Mouse (Mus musculus): ENCODE measurements around the gene Dmd. TPM values are rescaled to one million over a fixed set of nuclear protein-coding genes. Genes with fewer than 3 reads are reported as not detected.
"Not testable (repeated sequence)": the region's sequence is repeated elsewhere in the genome, so short reads cannot be mapped to it uniquely, and the experiment has no call there.

The Dmd gene
- polyA plus RNA-seq (2017; shearing (Covaris generic)): 1 to 10 TPM in 1 of 3 experiments, under 1 TPM in 2; 0.52 to 1.3 (median 0.92) TPM

- no peak for ATAC-seq
These were observed at the start of gene Dmd for GRCm38 (mm10) chrX:82948630-82949029. Gene Dmd, plus strand, starts transcription at chrX:82948870.

GRCm38 (mm10) chrX:82901515-82901914 is 47.2 kb upstream of the Dmd start:
- ATAC-seq: no peak

DNA sequence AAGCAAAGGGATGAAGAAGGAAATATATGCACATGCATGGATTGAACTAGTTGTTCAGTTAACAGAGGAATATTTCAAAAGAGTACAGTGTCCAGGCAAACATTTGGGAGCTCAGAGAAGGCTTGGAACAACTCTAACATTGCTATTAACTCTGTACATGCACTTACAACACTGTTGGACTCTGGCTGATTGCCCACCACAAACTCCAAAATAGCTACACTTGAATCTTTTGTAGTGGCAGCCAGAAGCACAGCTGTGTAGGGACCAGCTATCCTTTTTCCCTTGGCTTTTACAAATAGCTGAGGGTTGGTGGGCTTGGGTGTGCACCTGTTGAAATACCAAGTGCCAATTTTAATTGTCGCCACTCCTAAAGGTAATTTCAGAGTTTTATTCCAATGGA is 39.0 kb downstream of the Dmd start:
- no peak for ATAC-seq

DNA sequence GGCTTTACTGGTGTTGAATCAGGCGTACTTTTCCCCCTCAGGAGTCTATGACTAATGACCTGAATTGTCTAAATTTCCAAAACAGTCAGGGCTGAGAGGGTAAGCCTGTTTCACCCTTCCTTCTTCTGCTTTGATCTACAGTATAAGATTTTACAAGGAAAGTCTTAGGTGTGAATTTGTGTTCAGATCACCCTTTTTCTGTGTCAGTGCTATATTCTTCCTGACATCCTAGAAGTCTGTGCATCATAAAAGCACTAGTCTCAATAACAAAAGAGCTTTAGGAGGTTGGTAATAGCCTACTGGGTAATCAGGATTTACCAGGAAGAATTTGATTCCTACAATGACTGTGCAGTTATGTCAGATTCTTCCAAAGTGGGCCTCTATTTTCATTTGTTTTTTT is 101.5 kb downstream of the Dmd start:
- no peak for ATAC-seq

DNA sequence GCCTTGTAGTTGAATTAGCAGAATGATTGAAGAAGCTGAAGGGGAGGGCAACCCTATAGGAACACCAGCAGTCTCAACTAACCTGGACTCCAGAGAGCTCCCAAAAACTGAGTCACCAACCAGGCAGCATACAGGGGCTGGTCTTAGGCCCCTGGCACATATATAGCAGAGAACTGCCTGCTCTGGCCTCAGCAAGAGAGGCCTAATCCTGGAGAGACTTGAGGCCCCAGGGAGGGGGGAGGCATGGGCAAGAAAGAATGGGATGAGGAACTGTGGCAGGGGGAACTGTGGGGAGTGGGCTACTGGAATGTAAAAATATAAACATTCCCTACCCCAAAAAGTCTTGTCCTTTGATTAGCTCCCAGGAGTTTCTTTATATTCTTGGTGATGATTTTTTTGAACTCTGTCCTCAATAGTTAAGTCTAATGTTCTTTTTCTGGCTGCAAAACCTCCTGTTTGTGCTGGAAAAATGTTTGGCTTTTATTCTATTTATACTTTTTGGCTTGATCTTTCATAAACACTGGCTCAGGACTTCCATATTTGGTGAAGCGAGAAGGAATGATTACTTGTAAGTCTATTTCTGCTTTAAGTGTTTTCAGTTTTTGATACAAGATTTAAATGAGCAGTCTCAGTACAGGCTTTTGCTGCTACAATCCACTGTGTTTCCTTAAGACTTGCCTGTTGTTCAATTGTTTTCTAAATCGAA is 167.7 kb downstream of the Dmd start:
- ATAC-seq: no peak

DNA sequence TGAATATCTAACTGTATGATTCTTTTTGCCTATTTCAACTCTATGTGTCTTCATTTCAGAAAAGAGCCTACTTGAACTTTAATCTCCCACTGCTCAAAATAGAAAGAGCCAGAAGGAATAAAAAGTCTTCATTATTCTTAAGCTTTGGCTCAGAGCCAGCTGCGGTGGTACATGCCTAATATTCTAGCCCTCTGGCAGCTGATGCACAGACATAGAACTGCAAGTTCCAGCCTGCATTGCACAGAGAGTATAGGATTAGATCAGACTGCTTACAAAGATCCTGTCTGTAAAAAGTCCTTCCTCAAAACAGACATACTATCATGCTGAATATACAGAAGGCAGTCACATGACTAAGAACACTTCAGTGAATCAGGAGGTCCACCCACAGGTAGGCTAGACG is 168.5 kb downstream of the Dmd start:
- no peak for ATAC-seq

DNA sequence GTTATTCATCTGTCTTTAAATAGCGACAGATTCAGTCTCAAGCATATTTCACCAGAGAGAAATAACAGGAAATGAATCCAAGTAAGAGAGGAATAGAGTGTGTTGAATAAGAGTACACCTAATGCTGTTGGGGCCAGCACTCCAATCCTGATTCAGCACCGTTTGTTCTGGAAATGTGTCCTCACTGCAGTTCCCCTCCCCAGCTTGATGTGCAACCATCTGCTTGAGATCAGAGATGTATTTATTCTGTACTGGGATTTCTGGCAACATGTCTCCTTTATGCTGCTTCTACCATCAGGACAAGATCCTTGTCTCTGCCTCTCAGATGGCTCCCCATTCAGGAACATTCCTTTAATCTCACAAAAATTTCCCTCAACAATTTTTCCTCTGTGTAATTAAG is 271.9 kb downstream of the Dmd start:
- no peak for ATAC-seq

DNA sequence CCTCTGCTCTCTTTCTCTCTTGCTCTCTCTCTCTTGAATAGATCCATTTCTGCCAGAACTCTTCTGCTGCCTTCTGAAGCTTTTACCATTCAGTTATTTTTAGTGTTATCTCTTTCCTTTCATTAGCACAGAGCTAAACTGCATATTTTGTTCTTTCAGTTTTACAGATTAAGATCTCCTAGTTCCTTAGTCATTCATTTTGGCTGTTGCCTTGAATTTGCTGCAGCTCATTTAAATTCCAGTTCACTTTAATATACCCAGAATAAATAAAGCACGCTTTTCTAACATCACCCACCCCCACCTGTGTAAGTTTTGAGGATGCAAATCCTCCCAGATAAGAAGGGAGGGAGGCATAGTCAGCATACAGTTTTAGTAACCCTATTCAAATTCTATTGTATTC is 272.4 kb downstream of the Dmd start:
- ATAC-seq: no peak

- no peak for ATAC-seq
These were observed 538.9 kb downstream of the Dmd start, which contains the start of gene Tsga8 for GRCm38 (mm10) chrX:83487598-83487997. Gene Tsga8, minus strand, starts transcription at chrX:83487924.

DNA sequence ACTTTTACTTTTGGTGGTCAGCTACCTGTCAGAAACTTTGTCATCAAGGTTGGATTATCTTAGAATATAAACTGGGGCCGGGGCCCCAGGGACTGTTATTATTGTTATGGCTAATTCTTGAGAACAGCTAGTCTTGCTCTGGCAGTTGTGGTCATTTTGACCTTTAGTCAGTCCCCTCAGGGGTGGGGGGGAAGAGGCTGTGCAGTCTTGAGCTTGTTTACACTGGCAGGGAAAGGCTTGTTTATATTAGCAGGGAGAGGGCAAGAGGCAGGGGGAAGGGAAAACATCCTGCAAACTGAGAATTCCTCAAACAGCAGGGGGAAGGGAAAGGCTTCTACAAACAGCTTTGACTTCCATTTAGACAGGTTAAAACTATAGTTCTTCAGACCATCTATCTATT is 726.3 kb downstream of the Dmd start:
- ATAC-seq: no peak

DNA sequence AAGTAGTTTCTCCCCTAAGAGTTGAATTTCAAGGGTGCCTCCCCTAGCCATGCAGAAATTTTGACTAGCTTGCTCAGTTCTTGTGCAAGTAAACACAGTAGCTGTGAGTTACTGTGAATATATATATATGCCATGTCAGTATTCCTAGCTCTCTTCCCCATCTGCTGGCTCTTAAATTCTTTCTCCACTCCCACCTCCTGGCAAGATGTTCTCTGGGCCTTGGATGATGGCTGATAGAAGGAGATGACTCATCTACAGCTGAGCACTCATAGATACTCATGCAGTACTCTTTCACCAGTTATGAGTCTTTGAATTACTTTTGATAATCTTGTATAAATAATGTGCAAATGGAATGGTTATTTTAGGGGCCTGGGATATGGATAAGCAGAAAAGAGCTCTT is 737.9 kb downstream of the Dmd start:
- ATAC-seq: no peak

- ATAC-seq: no peak
These were observed 791.9 kb downstream of the Dmd start for GRCm38 (mm10) chrX:83740533-83740932.

DNA sequence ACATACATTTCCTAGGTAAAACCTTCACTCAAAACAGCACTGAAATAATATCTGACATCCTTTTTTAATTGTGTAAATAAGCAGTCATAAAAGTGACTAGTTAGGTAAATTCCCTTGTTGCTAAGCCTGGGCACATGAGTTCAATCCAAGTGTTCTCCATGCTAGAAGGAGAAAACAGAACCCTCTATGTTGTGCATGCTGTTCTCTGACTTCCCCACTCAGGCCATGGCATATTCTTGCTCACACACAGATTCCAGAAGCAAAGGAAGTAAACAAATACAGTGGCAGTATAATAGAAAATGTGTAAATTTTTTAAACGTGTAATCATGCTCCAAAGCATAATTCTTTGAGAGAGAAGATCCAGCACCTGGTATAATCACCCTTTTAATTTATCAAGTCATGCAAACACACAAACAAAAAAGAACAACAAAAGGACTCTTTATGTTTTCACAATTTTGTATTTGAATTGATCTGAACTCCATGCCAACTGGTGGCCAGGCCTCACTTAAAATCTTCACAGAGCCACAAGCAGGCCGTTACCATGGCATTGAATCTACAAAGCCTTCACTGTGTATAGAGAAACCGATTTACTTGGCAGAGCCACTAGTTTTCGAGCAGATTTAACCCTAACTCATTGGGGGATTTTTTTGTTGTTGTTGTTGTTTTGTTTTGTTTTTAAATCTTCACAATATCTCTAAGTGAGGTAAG is 797.8 kb downstream of the Dmd start:
- no peak for ATAC-seq

- no peak for ATAC-seq
These were observed 838.7 kb downstream of the Dmd start for GRCm38 (mm10) chrX:83787406-83787805.

GRCm38 (mm10) chrX:83867469-83867868 is 918.8 kb downstream of the Dmd start:
- not testable (repeated sequence) for ATAC-seq

DNA sequence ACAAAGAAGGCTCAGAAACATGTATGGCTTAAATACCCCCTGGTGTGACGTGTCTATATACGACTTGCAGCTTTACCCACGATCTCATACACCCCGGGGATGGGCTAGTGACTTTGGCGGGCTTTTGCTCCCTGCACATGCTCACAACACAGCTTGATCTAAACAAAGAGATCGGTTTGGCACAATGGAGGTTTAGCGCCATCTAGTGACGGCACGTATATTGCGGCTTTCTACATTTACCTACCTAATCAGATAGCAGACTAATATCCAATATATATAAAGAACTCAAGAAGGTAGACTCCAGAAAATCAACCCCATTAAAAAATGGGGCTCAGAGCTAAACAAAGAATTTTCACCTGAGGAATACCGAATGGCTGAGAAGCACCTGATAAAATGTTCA is 926.7 kb downstream of the Dmd start:
- ATAC-seq: not testable (repeated sequence)

DNA sequence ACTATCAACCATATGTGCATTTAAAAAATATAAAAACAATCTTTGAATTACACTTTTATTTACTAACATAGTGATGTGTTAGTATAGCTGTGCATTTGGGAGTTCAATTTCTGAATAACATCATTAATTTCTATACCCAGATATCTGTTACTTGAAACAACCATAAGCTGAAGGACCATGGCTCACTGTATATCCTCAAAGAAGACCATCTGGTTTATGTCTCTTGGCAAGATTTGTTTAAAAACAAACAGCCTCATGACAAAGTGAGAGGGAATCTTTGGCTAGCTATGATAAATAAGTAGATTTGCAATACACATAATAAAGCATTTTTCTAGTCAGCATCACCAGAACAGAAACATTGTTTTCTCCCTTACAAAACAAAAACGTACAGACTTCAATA is 1027.2 kb downstream of the Dmd start:
- no peak for ATAC-seq

DNA sequence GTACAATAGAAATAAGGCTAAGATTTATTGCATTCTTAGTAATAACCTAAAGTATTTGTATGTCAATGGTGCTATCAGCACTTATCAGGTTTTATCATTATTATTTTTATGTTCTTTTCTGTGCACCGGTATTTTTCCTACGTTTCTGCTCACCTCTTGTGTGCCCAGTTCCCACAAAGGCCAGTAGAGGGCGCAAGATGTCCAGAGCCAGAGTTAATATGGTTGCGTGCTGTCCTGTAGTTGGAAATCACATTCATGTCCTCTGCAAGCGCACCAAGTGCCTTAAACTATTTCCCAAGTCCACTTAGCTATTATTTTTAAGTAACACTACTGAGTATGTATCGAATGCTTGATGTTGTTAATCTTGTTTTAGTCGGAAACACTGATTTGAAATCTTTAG is 1052.6 kb downstream of the Dmd start:
- ATAC-seq: no peak

DNA sequence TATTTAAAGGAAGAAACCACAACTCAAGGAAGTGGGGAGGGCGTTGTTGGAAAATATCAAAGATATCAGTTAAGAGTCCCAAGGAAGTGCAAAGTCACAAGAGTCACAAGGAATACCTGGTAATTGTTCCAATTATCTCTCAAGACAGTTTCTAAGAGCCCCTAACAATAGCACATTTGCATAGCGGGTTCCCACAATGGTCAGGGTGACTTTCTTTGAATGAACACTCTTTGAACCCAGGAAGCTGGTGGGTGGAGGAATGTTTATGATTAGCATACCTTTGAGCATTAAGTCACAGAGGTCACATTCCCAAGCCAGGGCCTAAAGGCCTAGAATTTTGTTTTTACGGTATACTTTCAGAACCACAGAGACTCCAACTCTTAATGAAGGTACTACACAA is 1113.8 kb downstream of the Dmd start:
- not testable (repeated sequence) for ATAC-seq

- no peak for ATAC-seq
These were observed 1217.2 kb downstream of the Dmd start for GRCm38 (mm10) chrX:84165872-84166271.

- no peak for ATAC-seq
These were observed 1292.7 kb downstream of the Dmd start for GRCm38 (mm10) chrX:84241297-84241859.

DNA sequence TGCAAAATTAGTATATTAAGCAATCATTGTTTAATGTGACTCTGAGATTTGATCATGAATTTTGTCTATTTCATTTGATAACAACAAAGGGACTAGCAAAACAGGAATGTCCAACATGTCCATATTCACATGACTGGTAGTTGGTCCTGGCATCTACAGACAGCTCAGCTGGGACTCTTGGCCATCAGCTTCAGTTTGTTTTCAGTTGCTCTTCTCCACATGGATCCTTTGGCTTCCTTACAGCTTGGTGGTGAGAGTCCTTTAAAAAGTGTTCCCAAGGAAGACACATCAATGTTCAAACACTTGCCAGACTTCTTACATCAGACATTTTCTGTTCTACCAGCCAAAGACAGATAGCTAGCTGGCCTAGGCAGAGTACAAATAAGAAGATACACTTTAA is 1381.9 kb downstream of the Dmd start:
- no peak for ATAC-seq

- ATAC-seq: no peak
These were observed 1383.5 kb downstream of the Dmd start for GRCm38 (mm10) chrX:84332177-84332576.

- no peak for ATAC-seq
These were observed 1416.3 kb downstream of the Dmd start for GRCm38 (mm10) chrX:84364981-84365380.

Data from inflammation-experienced regulatory T-cells, adult 6 months (primary cell).